Mouse (Mus musculus) stomach, adult 2 months (tissue): ENCODE measurements around the gene Rom1. TPM values are rescaled to one million over a fixed set of nuclear protein-coding genes. Genes with fewer than 3 reads are reported as not detected.

Experiments used
- polyA plus RNA-seq: library from polyadenylated mRNA; depleted of rRNA; stranded (reverse); fragments of >200 nt; gene quantifications from 2 replicates; pipeline ENCODE4 v1.2.3, GENCODE M21; 2012; rRNA removed

Rom1 gene
- 10.0 and 15.1 TPM in 2 replicates for polyA plus RNA-seq

DNA sequence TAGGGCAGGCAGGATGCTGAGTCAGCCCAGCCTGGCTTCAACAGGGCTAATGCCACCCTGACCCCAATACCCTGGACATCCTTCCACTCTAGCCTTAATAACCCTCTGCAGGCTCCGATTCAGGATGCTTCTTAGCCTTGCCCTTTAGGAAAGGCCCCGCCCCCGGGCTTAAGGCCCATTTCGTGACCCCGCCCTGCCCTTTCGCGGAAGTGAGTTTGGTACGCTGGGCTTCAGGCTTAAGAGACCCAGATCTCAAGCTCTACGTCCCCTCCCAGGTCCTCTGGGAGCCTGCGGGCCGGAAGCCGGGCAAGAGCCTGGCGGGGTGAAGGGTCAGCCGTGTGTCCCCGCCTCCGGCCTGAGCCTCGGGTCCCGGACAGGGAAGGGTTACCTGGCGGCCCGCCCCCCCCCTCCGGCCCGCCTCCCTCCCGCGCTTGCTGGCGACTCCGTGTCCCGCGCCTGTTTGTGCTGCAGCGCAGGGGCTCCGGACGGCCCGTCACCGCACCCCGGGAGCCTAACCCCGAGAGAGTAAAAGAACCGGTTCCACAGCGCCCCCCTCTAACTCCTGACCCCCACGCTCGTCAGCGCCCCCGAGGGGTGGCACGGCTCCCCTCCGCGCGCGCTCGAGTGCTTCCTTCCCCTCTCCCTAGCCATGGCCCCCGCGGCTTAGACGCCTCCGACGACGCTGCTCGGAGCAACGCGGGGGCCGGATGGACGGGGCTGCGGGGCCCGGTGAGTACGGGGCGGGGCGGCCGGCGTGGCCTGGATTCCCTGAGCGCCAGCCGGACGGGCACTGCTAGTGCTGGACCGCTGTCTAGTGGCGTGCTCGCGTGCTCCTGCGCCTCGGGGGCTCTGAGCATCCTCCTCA lies at the start of gene Rom1, which contains the start of gene Eml3:
TSS of gene Rom1 (minus strand) at position 133 of the 865 bp plus-strand sequence.
TSS of gene Eml3 (plus strand) at position 329 of the 865 bp plus-strand sequence.

GRCm38 (mm10) chr19:8966590-8967372 lies 37.6 kb upstream of the Rom1 start, which contains the start of gene Eef1g:
Gene Eef1g, plus strand, starts transcription at chr19:8967041.

DNA sequence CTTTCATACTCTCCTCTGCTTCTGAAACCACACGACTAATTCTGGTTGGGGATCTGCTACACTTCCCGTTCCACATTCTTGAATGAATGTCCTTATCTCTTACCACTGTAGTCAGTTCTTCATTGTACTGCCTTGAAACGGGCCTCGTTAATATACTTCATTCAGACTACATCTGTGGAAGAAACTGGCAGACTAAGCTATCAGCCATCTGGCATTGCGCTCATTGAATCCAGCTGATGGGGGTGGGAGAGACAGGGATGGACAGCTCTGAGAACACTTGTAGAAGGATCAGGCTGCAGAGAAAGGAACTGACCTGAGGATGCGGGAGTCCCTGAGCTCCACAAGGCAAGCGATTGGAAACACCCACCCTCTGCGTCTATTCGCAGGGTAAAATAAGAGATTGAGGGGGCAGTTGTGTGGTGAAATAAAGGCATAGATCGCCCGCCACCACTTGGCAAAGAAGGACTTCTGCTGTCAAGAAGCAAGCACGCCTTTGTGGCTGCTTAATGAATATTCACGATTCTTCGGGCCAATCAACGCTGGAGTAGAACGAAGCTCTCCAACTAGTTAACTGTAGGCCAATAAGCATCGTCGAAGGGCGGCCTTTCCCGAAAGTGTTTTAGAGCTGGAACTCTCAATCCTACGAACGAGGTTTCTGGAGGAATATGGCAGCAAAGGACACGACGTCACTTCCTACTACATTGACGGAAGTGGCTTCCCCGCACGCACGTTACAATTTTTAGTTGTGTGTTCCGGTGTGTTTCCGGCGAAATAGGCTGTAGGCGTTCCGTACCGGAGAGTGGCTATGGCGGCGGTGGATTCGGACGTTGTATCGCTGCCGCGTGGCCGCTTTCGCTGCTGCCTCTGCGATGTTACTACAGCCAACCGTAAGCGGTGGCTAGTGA lies 24.2 kb upstream of the Rom1 start, which contains the start of gene Tut1:
TSS of gene Tut1 (plus strand) at position 713 of the 905 bp plus-strand sequence.

DNA sequence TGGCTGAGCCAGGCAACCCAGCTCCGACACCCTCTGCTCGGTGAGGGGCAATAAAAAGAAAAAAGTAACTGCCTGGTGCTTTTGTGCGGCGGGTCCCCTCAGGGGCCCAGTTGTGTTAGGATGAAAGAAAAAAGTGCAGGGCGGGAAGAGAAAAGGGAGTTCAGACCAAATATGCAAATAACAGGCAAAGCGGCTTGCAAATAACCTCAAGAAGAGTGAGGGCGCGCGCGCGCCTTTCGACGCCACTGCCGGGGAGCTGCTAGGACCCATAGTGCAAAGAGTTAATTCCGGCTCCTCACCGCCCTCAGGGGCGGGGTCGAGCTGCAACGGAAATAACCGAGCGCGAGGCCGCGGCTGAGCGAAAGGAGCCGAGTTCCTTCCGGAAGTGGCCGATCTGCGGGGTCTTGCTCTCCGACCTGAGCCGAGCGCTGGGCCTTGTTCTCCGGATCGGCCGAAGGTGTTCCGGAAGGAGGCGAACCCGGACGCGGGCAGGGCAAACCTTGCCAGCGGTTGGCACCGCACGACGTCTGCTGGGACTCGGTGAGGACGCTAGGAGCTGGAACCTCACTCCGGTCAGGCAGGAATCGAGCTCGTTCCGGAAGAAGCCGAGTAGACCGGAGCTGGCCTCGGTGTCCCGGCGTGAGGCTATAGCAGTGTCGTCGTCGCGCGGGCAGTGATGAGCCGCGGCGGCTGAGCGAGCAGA lies 12.5 kb upstream of the Rom1 start, which contains the start of gene Mta2:
TSS of gene Mta2 (plus strand) at position 361 of the 703 bp plus-strand sequence.

GRCm38 (mm10) chr19:8920073-8920736 lies 9.0 kb downstream of the Rom1 start, which contains the start of gene B3gat3:
Gene B3gat3, plus strand, starts transcription at chr19:8920374.

GRCm38 (mm10) chr19:8897865-8898495 lies 31.2 kb downstream of the Rom1 start, which contains the start of gene Ganab:
Gene Ganab, plus strand, starts transcription at chr19:8898071.

DNA sequence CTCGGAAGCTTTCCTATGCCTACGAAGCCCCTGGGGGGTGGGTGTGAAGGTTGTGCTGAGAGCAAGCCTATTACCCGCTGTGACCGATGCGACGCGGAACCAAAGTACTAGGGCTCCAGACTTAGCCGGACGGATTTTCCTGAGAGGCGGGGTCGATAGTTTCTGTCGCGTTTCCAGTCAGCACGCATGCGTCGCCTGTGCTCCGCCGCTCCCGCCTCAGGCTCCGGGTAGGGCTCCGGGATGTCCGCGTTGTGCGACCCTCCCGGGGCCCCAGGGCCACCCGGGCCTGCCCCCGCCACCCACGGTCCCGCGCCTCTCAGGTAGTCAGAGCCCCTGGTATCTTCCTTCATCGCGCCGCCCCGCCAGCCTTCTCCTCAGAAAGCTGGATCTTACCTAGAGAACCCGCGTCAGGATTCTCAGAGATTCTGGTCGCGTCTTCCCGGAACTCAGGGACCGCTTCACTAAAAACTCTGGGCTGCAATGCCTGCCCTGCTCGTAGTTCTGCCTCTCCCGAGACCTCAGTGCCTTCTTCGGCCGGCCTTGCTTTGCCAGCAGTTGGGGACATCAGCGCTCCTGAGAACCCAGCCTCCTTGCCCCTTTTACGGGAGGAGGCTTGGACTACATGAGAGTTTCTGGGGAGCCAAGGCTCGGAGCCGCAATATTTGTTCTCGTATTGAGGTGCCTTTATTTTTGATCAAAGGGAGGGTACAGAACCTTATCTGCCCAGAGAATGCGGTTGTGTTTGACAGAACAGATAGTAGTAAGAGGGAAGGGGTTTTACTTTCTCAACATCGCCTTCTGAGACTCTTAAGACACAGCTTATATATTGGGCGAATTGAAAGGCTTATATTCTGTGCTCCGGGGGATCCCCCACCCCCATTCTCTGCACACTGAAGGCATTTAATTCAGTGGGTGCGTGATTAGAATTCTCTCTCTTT lies 36.1 kb downstream of the Rom1 start, which contains the start of gene Ints5:
TSS of gene Ints5 (plus strand) at position 177 of the 938 bp plus-strand sequence.

GRCm38 (mm10) chr19:8888511-8889385 lies 40.4 kb downstream of the Rom1 start, which contains the start of the genes 1810009A15Rik and Gm49416:
Gene 1810009A15Rik, plus strand, starts transcription at chr19:8888853.
Gene Gm49416, plus strand, starts transcription at chr19:8888926.

DNA sequence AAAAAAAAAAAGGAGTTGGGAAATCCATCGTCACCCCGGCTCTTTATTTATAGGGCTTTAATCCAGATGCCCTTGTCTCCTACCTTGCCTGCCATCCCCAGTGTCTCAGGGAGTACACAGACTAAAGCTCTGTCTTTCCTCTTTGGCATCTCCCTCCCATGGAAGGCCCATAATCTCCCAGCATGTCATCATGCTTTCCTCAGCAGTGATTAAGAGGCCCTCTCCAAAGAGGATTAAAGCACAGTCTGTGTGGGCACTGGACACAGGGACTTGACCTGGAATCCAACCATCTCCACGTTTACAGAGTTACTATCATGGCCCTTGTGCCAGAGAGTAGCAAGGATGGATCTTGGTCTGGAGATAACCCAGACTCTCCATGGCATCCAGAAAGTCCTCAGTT lies 45.5 kb downstream of the Rom1 start, which contains the start of the genes Lbhd1 and Gm49403:
TSS of gene Lbhd1 (plus strand) at position 117 of the 400 bp plus-strand sequence.
TSS of gene Gm49403 (plus strand) at position 315 of the 400 bp plus-strand sequence.

GRCm38 (mm10) chr19:8880311-8881033 lies 48.7 kb downstream of the Rom1 start, which contains the start of gene Uqcc3:
Gene Uqcc3, minus strand, starts transcription at chr19:8880923.

Other genes starting within 250 kb of the Rom1 start
- 59.0 and 70.9 TPM in 2 replicates for gene Slc3a2, start 206.0 kb downstream of the Rom1 start, polyA plus RNA-seq
- gene Wdr74, start 193.5 kb downstream of the Rom1 start, polyA plus RNA-seq, result 13.9 and 17.6 TPM in 2 replicates
- gene 1700092M07Rik, start 188.6 kb downstream of the Rom1 start, polyA plus RNA-seq, result not detected in 2 replicates
- gene Stx5a, start 187.9 kb downstream of the Rom1 start, polyA plus RNA-seq, result 28.6 and 29.7 TPM in 2 replicates
- gene Nxf1, start 172.3 kb downstream of the Rom1 start, polyA plus RNA-seq, result 24.7 and 38.5 TPM in 2 replicates
- gene Tmem223, start 158.4 kb downstream of the Rom1 start, polyA plus RNA-seq, result 107 and 138 TPM in 2 replicates
- gene Tmem179b, start 154.9 kb downstream of the Rom1 start, polyA plus RNA-seq, result 63.5 and 70.7 TPM in 2 replicates
- 5.5 and 9.3 TPM in 2 replicates for gene Taf6l, start 142.9 kb downstream of the Rom1 start, polyA plus RNA-seq
- 9.7 and 10.4 TPM in 2 replicates for gene Polr2g, start 130.8 kb downstream of the Rom1 start, polyA plus RNA-seq
- gene Zbtb3, start 126.8 kb downstream of the Rom1 start, polyA plus RNA-seq, result 0.48 and 0.78 TPM in 2 replicates
- 1.4 and 2.1 TPM in 2 replicates for gene Ttc9c, start 110.0 kb downstream of the Rom1 start, polyA plus RNA-seq
- 4.1 and 4.8 TPM in 2 replicates for gene Hnrnpul2, start 109.3 kb downstream of the Rom1 start, polyA plus RNA-seq
- 0.61 TPM in 1 of 2 replicates, not detected in the other for gene AC129217.1, start 99.6 kb downstream of the Rom1 start, polyA plus RNA-seq
- gene Bscl2, start 91.9 kb downstream of the Rom1 start, polyA plus RNA-seq, result 102 and 130 TPM in 2 replicates
- 0.41 and 0.42 TPM in 2 replicates for gene Gng3, start 90.2 kb downstream of the Rom1 start, polyA plus RNA-seq
- gene Lrrn4cl, start 78.6 kb downstream of the Rom1 start, polyA plus RNA-seq, result 1.0 and 1.1 TPM in 2 replicates
- gene Ubxn1, start 57.9 kb downstream of the Rom1 start, polyA plus RNA-seq, result 92.0 and 115 TPM in 2 replicates
- 7.5 and 9.7 TPM in 2 replicates for gene Uqcc3, start 48.4 kb downstream of the Rom1 start, polyA plus RNA-seq
- 0.36 and 0.58 TPM in 2 replicates for gene Lbhd1, start 45.6 kb downstream of the Rom1 start, polyA plus RNA-seq
- gene Gm49403, start 45.4 kb downstream of the Rom1 start, polyA plus RNA-seq, result not detected in 2 replicates
- gene 1810009A15Rik, start 40.5 kb downstream of the Rom1 start, polyA plus RNA-seq, result 2.3 and 2.6 TPM in 2 replicates
- gene Gm49416, start 40.4 kb downstream of the Rom1 start, polyA plus RNA-seq, result 0.21 TPM in 1 of 2 replicates, not detected in the other
- gene Ints5, start 36.4 kb downstream of the Rom1 start, polyA plus RNA-seq, result 12.8 and 15.7 TPM in 2 replicates
- 23.0 and 34.6 TPM in 2 replicates for gene Ganab, start 31.3 kb downstream of the Rom1 start, polyA plus RNA-seq
- 51.9 and 68.6 TPM in 2 replicates for gene B3gat3, start 9.0 kb downstream of the Rom1 start, polyA plus RNA-seq
- 27.6 and 30.6 TPM in 2 replicates for gene Eml3, start 196 bp upstream of the Rom1 start, polyA plus RNA-seq
- gene Mta2, start 12.5 kb upstream of the Rom1 start, polyA plus RNA-seq, result 7.1 and 8.7 TPM in 2 replicates
- gene Tut1, start 24.5 kb upstream of the Rom1 start, polyA plus RNA-seq, result 6.5 and 9.3 TPM in 2 replicates
- 33.9 and 55.8 TPM in 2 replicates for gene Eef1g, start 37.7 kb upstream of the Rom1 start, polyA plus RNA-seq
- 6.4 and 12.5 TPM in 2 replicates for gene Ahnak, start 59.9 kb upstream of the Rom1 start, polyA plus RNA-seq
- gene Scgb1a1, start 158.6 kb upstream of the Rom1 start, polyA plus RNA-seq, result 24.1 and 42.4 TPM in 2 replicates
- gene Asrgl1, start 206.3 kb upstream of the Rom1 start, polyA plus RNA-seq, result 0.17 and 0.30 TPM in 2 replicates